Comparison of ENCODE assay signal across 8 mouse cellular contexts in genomic region chr11:115823774-115824740, GRCm38 (mm10). TPM values are rescaled to one million over a fixed set of nuclear protein-coding genes. Genes with fewer than 3 reads are reported as not detected.
DNase-seq lines count a peak whose midpoint lies in the region; ATAC-seq lines count a peak whose summit lies in the region.

TSS of gene Llgl2 (plus strand) at chr11:115824049.

- peak within 1 kb of the TSS; percentile 59 for H3K4me3 ChIP-seq in forebrain, embryonic 13.5 days
- peak within 1 kb of the TSS; percentile 94 for H3K4me3 ChIP-seq in megakaryocyte, embryonic 14.5 days (replicated peaks)

- no peaks in the 10 kb centered on the region for H3K9me3 ChIP-seq in forebrain, embryonic 13.5 days (replicated peaks)
- no peaks in the 10 kb centered on the region for H3K9me3 ChIP-seq in megakaryocyte, embryonic 14.5 days

- under 1% methylated on average over 79 of the region's 87 CpGs for WGBS in forebrain, embryonic 13.5 days

- H3K4me1 ChIP-seq in forebrain, embryonic 13.5 days: peaks cover 14% of the 10 kb centered on the region
- H3K4me1 ChIP-seq in megakaryocyte, embryonic 14.5 days: peaks cover 39% of the 10 kb centered on the region

- peak within 1 kb of the TSS; percentile 53 for H3K9ac ChIP-seq in forebrain, embryonic 13.5 days

- no peak within 1 kb of the TSS for H3K27ac ChIP-seq in forebrain, embryonic 13.5 days

- peak; percentile 66 for DNase-seq in MEL-GATA-1-ER (ENCODE audit: extremely low read depth, low read depth)
- peak; percentile 87 for DNase-seq in heart, postnatal 4 days
- peak; percentile 54 to 70 for DNase-seq in layer of hippocampus, postnatal 36 days
- peak; percentile 47 to 60 for DNase-seq in right cerebral cortex, adult 2 months (ENCODE audit: low spot score in 2 of 2)
- DNase-seq in urinary bladder, postnatal 10 days (ENCODE audit: low spot score): peak; percentile 58

- peaks cover 58% of the 10 kb centered on the region for H3K27me3 ChIP-seq in forebrain, embryonic 13.5 days
- H3K27me3 ChIP-seq in megakaryocyte, embryonic 14.5 days (replicated peaks): peaks cover 37% of the 10 kb centered on the region

- ATAC-seq in cerebellum, adult (ENCODE audit: insufficient number of reproducible peaks, low FRiP score, low TSS enrichment): peak; percentile 71; the same call in 1 of the 2 replicates
- peak; percentile 92 for ATAC-seq in forebrain, embryonic 13.5 days

- peaks cover 36% of the 10 kb centered on the region for H3K36me3 ChIP-seq in forebrain, embryonic 13.5 days (ENCODE audit: poor library complexity, severe bottlenecking)
- peaks cover 33% of the 10 kb centered on the region for H3K36me3 ChIP-seq in megakaryocyte, embryonic 14.5 days (replicated peaks; ENCODE audit: low read length)

- peak within 1 kb of the TSS; percentile 75 for H3K4me2 ChIP-seq in forebrain, embryonic 13.5 days

RNA-seq across cellular contexts. Expression of gene Llgl2, which starts in this region (rescaled TPM):
- 0.68 and 1.2 TPM in 2 replicates for polyA plus RNA-seq in forebrain, embryonic 13.5 days (2015; fragmentation: Nextera tagmentation; extraction: Ambion mirVana)
- 10 to 100 TPM; 20.0 to 21.2 TPM for total RNA-seq in heart, postnatal 4 days (2021)
- 1 to 10 TPM; 1.2 to 2.4 TPM for total RNA-seq in layer of hippocampus, postnatal 36 days (2021)
- 6.1 and 12.4 TPM in 2 replicates for polyA plus RNA-seq in megakaryocyte, embryonic 14.5 days (2012; ENCODE audit: insufficient read depth, low replicate concordance)

Comparison
In these comparisons a context has a peak if more than half of its experiments do, and no peak if none do; other contexts are left out.
1. RNA of gene Llgl2 (total RNA-seq): 20.0 to 21.2 TPM in heart, postnatal 4 days; 1.2 to 2.4 TPM in layer of hippocampus, postnatal 36 days; every median in the first group is over 4 times any median in the second.
2. Peak in every context shown above with its lines, with median percentiles within 50 percentile points of each other: DNase-seq.